Mouse (Mus musculus) heart, adult 11 months (tissue): ENCODE results near the gene Brwd1.
A peak's percentile ranks its signal among the peaks of the same experiment; 100 is the strongest.
"Not testable (repeated sequence)": the region's sequence is repeated elsewhere in the genome, so short reads cannot be mapped to it uniquely, and the experiment has no call there.

Experiments
- DNase-seq: peaks from one replicate; pipeline ENCODE4 v3.0.0; 2022

The Brwd1 gene

GRCm38 (mm10) chr16:96082301-96083178 is at the start of gene Brwd1:
Brwd1 (minus strand) TSS chr16:96082526.
- DNase-seq, result peak; percentile 99

GRCm38 (mm10) chr16:96128466-96128865 is 46.1 kb upstream of the Brwd1 start:
- no peak for DNase-seq

GRCm38 (mm10) chr16:96127657-96128344 is 45.5 kb upstream of the Brwd1 start, which contains the start of gene Hmgn1:
Hmgn1 (minus strand) TSS chr16:96127729.
- DNase-seq, result peak; percentile 100

GRCm38 (mm10) chr16:96127288-96127656 is 44.9 kb upstream of the Brwd1 start:
- no peak for DNase-seq

GRCm38 (mm10) chr16:96126684-96127171 is 44.4 kb upstream of the Brwd1 start:
- DNase-seq, result peak; percentile 86

GRCm38 (mm10) chr16:96120022-96120623 is 37.8 kb upstream of the Brwd1 start:
- DNase-seq, result no peak

- no peak for DNase-seq
Observed at GRCm38 (mm10) chr16:96114729-96115128, 32.4 kb upstream of the Brwd1 start.

- DNase-seq, result no peak
Observed at GRCm38 (mm10) chr16:96112769-96113168, 30.4 kb upstream of the Brwd1 start.

GRCm38 (mm10) chr16:96110655-96111345 is 28.5 kb upstream of the Brwd1 start:
- DNase-seq, result no peak

GRCm38 (mm10) chr16:96109673-96110072 is 27.3 kb upstream of the Brwd1 start:
- no peak for DNase-seq

GRCm38 (mm10) chr16:96103036-96103435 is 20.7 kb upstream of the Brwd1 start:
- no peak for DNase-seq

- not testable (repeated sequence) for DNase-seq
Observed at GRCm38 (mm10) chr16:96097811-96098210, 15.5 kb upstream of the Brwd1 start.

GRCm38 (mm10) chr16:96095966-96096365 is 13.6 kb upstream of the Brwd1 start:
- no peak for DNase-seq

GRCm38 (mm10) chr16:96091515-96092504 is 9.5 kb upstream of the Brwd1 start:
- peak; percentile 96 for DNase-seq

GRCm38 (mm10) chr16:96088120-96088519 is 5.8 kb upstream of the Brwd1 start:
- no peak for DNase-seq

GRCm38 (mm10) chr16:96087436-96087835 is 5.1 kb upstream of the Brwd1 start:
- no peak for DNase-seq

- DNase-seq, result peak; percentile 93
Observed at GRCm38 (mm10) chr16:96087001-96087400, 4.7 kb upstream of the Brwd1 start.

- no peak for DNase-seq
Observed at GRCm38 (mm10) chr16:96085597-96085996, 3.3 kb upstream of the Brwd1 start.

- peak; percentile 97 for DNase-seq
Observed at GRCm38 (mm10) chr16:96083179-96083646, 887 bp upstream of the Brwd1 start.

- no peak for DNase-seq
Observed at GRCm38 (mm10) chr16:96081742-96082241, 534 bp downstream of the Brwd1 start.

GRCm38 (mm10) chr16:96081331-96081730 is 995 bp downstream of the Brwd1 start:
- DNase-seq, result peak; percentile 100
